ENCODE assay signal across 8 mouse cellular contexts in genomic region chr9:14752001-14752522, GRCm38 (mm10). TPM values are rescaled to one million over a fixed set of nuclear protein-coding genes. Genes with fewer than 3 reads are reported as not detected.
A peak's percentile ranks its signal among the peaks of the same experiment; 100 is the strongest.
DNase-seq lines count a peak whose midpoint lies in the region; ATAC-seq and TF ChIP-seq lines count a peak whose summit lies in the region.

Gene Fut4, minus strand, starts transcription at chr9:14752393.

- TF ChIP-seq EP300 in heart, adult 2 months (IDR thresholded peaks at IDR 0.05; ENCODE audit: insufficient read depth, low read depth, low read length): no peak

- peak within 1 kb of the TSS; percentile 98 for H3K4me2 ChIP-seq in lung, embryonic 15.5 days

- under 1% methylated on average over 25 of the region's 28 CpGs for WGBS in heart, adult 2 months
- WGBS in lung, embryonic 15.5 days: 2% methylated on average over 28 of the region's 28 CpGs
- 4% methylated on average over 28 of the region's 28 CpGs for WGBS in olfactory bulb, adult 2 months

- H3K9me3 ChIP-seq in lung, embryonic 15.5 days: no peaks in the 10 kb centered on the region

- no peaks in the 10 kb centered on the region for H3K79me2 ChIP-seq in heart, adult 2 months (replicated peaks; ENCODE audit: control insufficient read depth, insufficient read depth, low read length)

- peak within 1 kb of the TSS; percentile 70 for H3K9ac ChIP-seq in heart, adult 2 months (ENCODE audit: low read depth, low read length)
- peak within 1 kb of the TSS; percentile 49 for H3K9ac ChIP-seq in lung, embryonic 15.5 days

- peak; percentile 47 for DNase-seq in ZHBTc4 (ENCODE audit: low read depth, low spot score)
- peak; percentile 46 for DNase-seq in embryo, embryonic 10.5 days (ENCODE audit: low spot score)
- DNase-seq in heart, adult 2 months: peak; percentile 71 to 75
- peak; percentile 75 for DNase-seq in kidney, adult 18-20 months
- peak; percentile 52 for DNase-seq in urinary bladder, postnatal 25 days (ENCODE audit: low spot score)
- no peak for DNase-seq in layer of hippocampus, adult 9-10 months (ENCODE audit: low spot score)

- H3K4me1 ChIP-seq in heart, adult 2 months (ENCODE audit: control insufficient read depth, insufficient read depth, low read length): no peaks in the 10 kb centered on the region; the same call in 1 of the 2 replicates
- peaks cover 13% of the 10 kb centered on the region for H3K4me1 ChIP-seq in lung, embryonic 15.5 days
- H3K4me1 ChIP-seq in olfactory bulb, adult 2 months (ENCODE audit: control insufficient read depth, insufficient read depth, low read length): peaks cover 14% of the 10 kb centered on the region

- TF ChIP-seq POLR2A in heart, adult 2 months (IDR thresholded peaks at IDR 0.05; ENCODE audit: insufficient read depth, low read depth, low read length): no peak
- TF ChIP-seq POLR2A in olfactory bulb, adult 2 months (IDR thresholded peaks at IDR 0.05; ENCODE audit: insufficient read depth, low read depth, low read length): no peak

- H3K36me3 ChIP-seq in heart, adult 2 months (ENCODE audit: control insufficient read depth, insufficient read depth, low read length): no peaks in the 10 kb centered on the region
- no peaks in the 10 kb centered on the region for H3K36me3 ChIP-seq in lung, embryonic 15.5 days

- no peak for TF ChIP-seq CTCF in heart, adult 2 months (IDR thresholded peaks at IDR 0.05)
- TF ChIP-seq CTCF in olfactory bulb, adult 2 months (IDR thresholded peaks at IDR 0.05; ENCODE audit: insufficient read depth, low read depth, low read length): no peak

- H3K27ac ChIP-seq in heart, adult 2 months: no peak within 1 kb of the TSS
- no peak within 1 kb of the TSS for H3K27ac ChIP-seq in lung, embryonic 15.5 days
- no peak within 1 kb of the TSS for H3K27ac ChIP-seq in olfactory bulb, adult 2 months (ENCODE audit: insufficient read depth, low read depth, low read length)

- peak; percentile 85 for ATAC-seq in lung, embryonic 15.5 days (ENCODE audit: borderline replicate concordance, extremely low read depth, low FRiP score, low TSS enrichment)

- no peaks in the 10 kb centered on the region for H3K27me3 ChIP-seq in heart, adult 2 months (ENCODE audit: control insufficient read depth, insufficient read depth, low read length)
- H3K27me3 ChIP-seq in lung, embryonic 15.5 days: peaks cover 7% of the 10 kb centered on the region; the same call in 1 of the 2 replicates

- intact Hi-C loops in heart, adult 2 months (cut with DNase I): no loop called here

- H3K4me3 ChIP-seq in heart, adult 2 months: peak within 1 kb of the TSS; percentile 67
- H3K4me3 ChIP-seq in lung, embryonic 15.5 days: peak within 1 kb of the TSS; percentile 50
- peak within 1 kb of the TSS; percentile 40 for H3K4me3 ChIP-seq in olfactory bulb, adult 2 months (ENCODE audit: insufficient read depth, low read depth, low read length)

RNA-seq across cellular contexts. Expression of gene Fut4, which starts in this region (rescaled TPM):
- under 1 TPM; 0.39 to 0.43 TPM for total RNA-seq in heart, adult 2 months (2021)
- polyA plus RNA-seq in heart, adult 2 months (2012; rRNA removed): 0.49 and 0.59 TPM in 2 replicates
- polyA plus RNA-seq in lung, embryonic 15.5 days (2015; fragmentation: Nextera tagmentation; extraction: Ambion mirVana): 2.9 and 3.6 TPM in 2 replicates
- polyA plus RNA-seq in olfactory bulb, adult 2 months (2012; ENCODE audit: insufficient read depth, insufficient read length, low replicate concordance, missing spikeins): not detected in 2 replicates

Comparison
In these comparisons a context has a peak if more than half of its experiments do, and no peak if none do; other contexts are left out.
1. Peak in DNase-seq, H3K4me3 ChIP-seq and H3K9ac ChIP-seq in heart, adult 2 months; RNA of the gene not detected or under 1 TPM.